Mouse (Mus musculus) frontal cortex, adult 2 months (tissue): ENCODE results near the gene BC049715. TPM values are rescaled to one million over a fixed set of nuclear protein-coding genes. Genes with fewer than 3 reads are reported as not detected.
"Not testable (repeated sequence)": the region's sequence is repeated elsewhere in the genome, so short reads cannot be mapped to it uniquely, and the experiment has no call there.

Experiments
- DNase-seq, 2 experiments: peaks; one replicate each; pipeline ENCODE4 v3.0.0; 2022; ENCODE audit warnings: low spot score in 1 of 2; ENCODE audit errors: extremely low spot score in 1 of 2
- polyA plus RNA-seq: library from polyadenylated mRNA; depleted of rRNA; stranded (reverse); fragments of >200 nt; gene quantifications from 2 replicates; pipeline ENCODE4 v1.2.3, GENCODE M21; 2012; rRNA removed

Gene BC049715
- polyA plus RNA-seq, 1 experiment = 1.3 TPM

- not testable (repeated sequence) for DNase-seq
Observed at GRCm38 (mm10) chr6:136884766-136885165, 57.3 kb downstream of the BC049715 start.

- no peak for DNase-seq
Observed at GRCm38 (mm10) chr6:136887854-136888253, 60.4 kb downstream of the BC049715 start.

DNA sequence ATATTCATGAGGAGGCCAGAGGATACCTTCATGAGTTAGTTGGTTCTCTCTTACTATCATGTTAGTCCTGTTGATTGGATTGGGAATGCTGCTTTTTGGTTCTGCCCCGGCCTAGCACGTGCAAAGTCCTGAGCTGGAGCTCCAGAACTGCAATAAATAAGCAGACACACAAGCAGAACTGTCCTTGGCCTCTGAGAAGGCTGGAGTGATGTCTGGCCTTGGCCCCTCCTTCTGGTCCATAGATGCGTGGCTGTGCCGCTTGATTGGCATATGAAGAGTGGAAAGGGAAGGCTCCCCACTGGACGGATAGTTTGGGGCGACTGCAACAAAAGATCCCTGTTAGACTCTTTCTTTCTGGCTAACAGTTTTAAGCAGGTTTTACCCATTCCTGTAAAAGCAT, 61.6 kb downstream of the BC049715 start:
- DNase-seq = no peak

DNA sequence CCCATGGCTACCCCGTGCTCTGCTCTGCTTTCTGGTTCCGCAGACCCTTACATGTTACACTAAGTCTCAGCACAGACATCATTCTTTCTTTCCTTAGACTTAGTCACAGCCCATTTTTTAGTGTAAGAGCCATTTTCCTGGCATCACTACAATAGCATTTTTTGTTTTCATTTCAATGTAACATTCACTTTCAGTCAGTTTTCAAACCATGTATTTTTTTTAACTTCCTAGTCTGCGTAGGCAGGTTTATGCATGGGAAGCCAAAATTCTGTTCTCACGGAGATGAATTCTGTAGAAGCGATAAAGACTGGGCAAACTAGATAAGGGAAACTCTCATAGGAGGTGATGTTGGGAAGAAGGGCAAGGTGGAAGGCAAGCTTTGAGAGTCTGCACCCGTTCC, 62.1 kb downstream of the BC049715 start:
- peak in 1 of 2 experiments; percentile 35 for DNase-seq

Other genes with a start within 250 kb of the BC049715 start
- gene Plbd1, start 165.7 kb upstream of the BC049715 start, polyA plus RNA-seq = 0.34 TPM in 2 replicates
- gene Gucy2c, start 45.9 kb upstream of the BC049715 start, polyA plus RNA-seq = 0.10 and 0.13 TPM in 2 replicates
- 0.56 and 0.80 TPM in 2 replicates for gene Hist4h4, start 23.2 kb upstream of the BC049715 start, polyA plus RNA-seq
- 103 and 145 TPM in 2 replicates for gene H2afj, start 19.4 kb upstream of the BC049715 start, polyA plus RNA-seq
- 60.8 and 72.5 TPM in 2 replicates for gene Wbp11, start 607 bp downstream of the BC049715 start, polyA plus RNA-seq
- gene Smco3, start 7.8 kb downstream of the BC049715 start, polyA plus RNA-seq = 3.8 and 4.2 TPM in 2 replicates
- 0.50 and 0.62 TPM in 2 replicates for gene Art4, start 30.1 kb downstream of the BC049715 start, polyA plus RNA-seq
- gene Mgp, start 48.2 kb downstream of the BC049715 start, polyA plus RNA-seq = 156 and 163 TPM in 2 replicates
- 0.18 TPM in 1 of 2 replicates, not detected in the other for gene Erp27, start 94.6 kb downstream of the BC049715 start, polyA plus RNA-seq
- gene Pde6h, start 96.2 kb downstream of the BC049715 start, polyA plus RNA-seq = 0.50 and 1.1 TPM in 2 replicates
- 25.5 and 28.9 TPM in 2 replicates for gene Arhgdib, start 114.3 kb downstream of the BC049715 start, polyA plus RNA-seq